Mouse (Mus musculus) ES-Bruce4 (cell line): Measurements from ENCODE around the gene Clba1.

Source experiments
- CTCF ChIP-seq: IDR thresholded peaks from one replicate; pipeline ENCODE4 v1.8.1; 2011; ENCODE audit warnings: low read depth, low read length
- EP300 ChIP-seq: IDR thresholded peaks from 2 replicates; pipeline ENCODE4 v1.6.1; 2011; ENCODE audit warnings: low read depth, low read length; ENCODE audit not compliant: insufficient read depth
- POLR2A ChIP-seq: IDR thresholded peaks from one replicate; pipeline ENCODE4 v1.8.1; 2011; ENCODE audit warnings: low read length; ENCODE audit not compliant: insufficient read depth

DNA sequence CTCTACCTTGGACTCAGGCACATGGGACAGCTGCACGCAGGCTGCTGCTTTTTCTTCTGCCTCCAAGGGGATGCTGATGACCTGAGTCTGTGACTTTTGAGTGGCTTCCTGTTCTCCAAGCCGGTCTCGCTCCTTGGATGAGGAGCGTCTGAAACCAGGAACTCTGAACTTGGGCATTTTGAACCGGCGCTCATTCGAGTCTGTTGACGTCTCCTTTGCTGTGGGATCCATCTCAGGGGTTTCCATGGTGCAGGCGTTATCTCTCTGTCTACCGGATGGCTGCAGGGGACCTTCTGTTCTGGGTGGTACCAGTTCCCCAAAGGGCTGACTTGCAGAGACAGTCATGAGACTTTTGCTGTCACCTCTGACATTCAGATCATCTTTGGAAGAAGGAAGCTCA, 34.3 kb upstream of the Clba1 start:
- no peak for TF ChIP-seq CTCF
- TF ChIP-seq POLR2A = no peak
- TF ChIP-seq EP300 = no peak
